In genomic region chr12:89945911-89946502, GRCm38 (mm10) we compare ENCODE assay signal across 25 mouse cellular contexts.
A peak's percentile ranks its signal among the peaks of the same experiment; 100 is the strongest.
DNase-seq lines count a peak whose midpoint lies in the region; ATAC-seq and TF ChIP-seq lines count a peak whose summit lies in the region.
"Had no signal": no experiment of that assay in that cellular context is flagged by ENCODE, and none has a peak within 500 bp of the region (broad histone marks: within the 10 kb centered on the region; RNA-seq: fewer than 3 reads in every experiment).

No protein-coding gene starts in this region.

- 52% methylated on average over 2 of the region's 2 CpGs for WGBS in hindbrain, embryonic 12.5 days
- 69% methylated on average over 2 of the region's 2 CpGs for WGBS in hindbrain, embryonic 13.5 days
- 35% methylated on average over 2 of the region's 2 CpGs for WGBS in cerebellum, adult 2 months

- no peaks in the 10 kb centered on the region for H3K4me1 ChIP-seq in hindbrain, embryonic 12.5 days
- no peaks in the 10 kb centered on the region for H3K4me1 ChIP-seq in hindbrain, embryonic 13.5 days (replicated peaks)
- peaks cover 14% of the 10 kb centered on the region for H3K4me1 ChIP-seq in cerebellum, adult 2 months (ENCODE audit: control insufficient read depth, insufficient read depth, low read length)
- H3K4me1 ChIP-seq: forebrain, embryonic 13.5 days; heart, embryonic 12.5 days; kidney, embryonic 15.5 days; megakaryocyte, embryonic 14.5 days had no signal

- no peak for DNase-seq in cerebellum, adult 8-10 months
- DNase-seq in cerebellum, adult 2 months = peak; percentile 35 to 53
- peak; percentile 8 to 25 for DNase-seq in cerebellum, postnatal 36 days
- no peak for DNase-seq in neural tube, embryonic 10.5 days (ENCODE audit: extremely low spot score, low spot score)
- DNase-seq in lung, postnatal 25 days (ENCODE audit: low spot score) = no peak
- DNase-seq: adrenal gland, postnatal 10 days; gastrocnemius, postnatal 14 days; heart, adult 11 months; heart, postnatal 10 days; kidney, postnatal 36 days; layer of hippocampus, postnatal 36 days; lung, embryonic 14.5 days; lung, postnatal 36 days; right cerebral cortex, postnatal 14 days; thymus, adult 2 months had no signal

- no peak overlapping the region for H3K27ac ChIP-seq in hindbrain, embryonic 12.5 days
- H3K27ac ChIP-seq in hindbrain, embryonic 13.5 days = no peak overlapping the region
- H3K27ac ChIP-seq in cerebellum, adult 2 months (ENCODE audit: insufficient read depth, low read length) = peak overlapping the region; percentile 49; the same call in 1 of the 2 replicates
- H3K27ac ChIP-seq: forebrain, embryonic 13.5 days; kidney, embryonic 15.5 days; liver, embryonic 14.5 days; stomach, postnatal 0 days had no signal

- H3K4me2 ChIP-seq in hindbrain, embryonic 12.5 days (replicated peaks) = no peak overlapping the region
- no peak overlapping the region for H3K4me2 ChIP-seq in hindbrain, embryonic 13.5 days
- H3K4me2 ChIP-seq: forebrain, embryonic 13.5 days; heart, embryonic 12.5 days; kidney, embryonic 15.5 days; lung, embryonic 14.5 days had no signal

- no peaks in the 10 kb centered on the region for H3K27me3 ChIP-seq in hindbrain, embryonic 12.5 days
- H3K27me3 ChIP-seq in hindbrain, embryonic 13.5 days = no peaks in the 10 kb centered on the region
- no peaks in the 10 kb centered on the region for H3K27me3 ChIP-seq in cerebellum, adult 2 months (ENCODE audit: control insufficient read depth, insufficient read depth, low read length)
- H3K27me3 ChIP-seq: forebrain, embryonic 13.5 days; heart, embryonic 12.5 days; kidney, embryonic 15.5 days; megakaryocyte, embryonic 14.5 days had no signal

- TF ChIP-seq POLR2A in cerebellum, adult 2 months (IDR thresholded peaks at IDR 0.05; ENCODE audit: borderline replicate concordance, insufficient read depth, low read length) = no peak

- no peaks in the 10 kb centered on the region for H3K9me3 ChIP-seq in hindbrain, embryonic 12.5 days (replicated peaks)
- no peaks in the 10 kb centered on the region for H3K9me3 ChIP-seq in hindbrain, embryonic 13.5 days
- H3K9me3 ChIP-seq: forebrain, embryonic 13.5 days; heart, embryonic 12.5 days; kidney, embryonic 15.5 days; megakaryocyte, embryonic 14.5 days had no signal

- H3K4me3 ChIP-seq in hindbrain, embryonic 12.5 days = no peak overlapping the region
- no peak overlapping the region for H3K4me3 ChIP-seq in hindbrain, embryonic 13.5 days
- no peak overlapping the region for H3K4me3 ChIP-seq in cerebellum, adult 2 months (replicated peaks; ENCODE audit: insufficient read depth, low read depth, low read length)
- H3K4me3 ChIP-seq: forebrain, embryonic 13.5 days; heart, embryonic 12.5 days; kidney, embryonic 15.5 days; megakaryocyte, embryonic 14.5 days had no signal

- no peak for TF ChIP-seq CTCF in cerebellum, adult 2 months (IDR thresholded peaks at IDR 0.05; ENCODE audit: borderline replicate concordance, insufficient read depth, low read depth, low read length)

- H3K36me3 ChIP-seq in hindbrain, embryonic 12.5 days = no peaks in the 10 kb centered on the region
- H3K36me3 ChIP-seq in hindbrain, embryonic 13.5 days = no peaks in the 10 kb centered on the region
- H3K36me3 ChIP-seq: heart, embryonic 12.5 days; kidney, embryonic 15.5 days had no signal

- ATAC-seq in cerebellum, adult (ENCODE audit: insufficient number of reproducible peaks, low FRiP score, low TSS enrichment) = 0 out of 2 replicates have a peak, but pooled peaks have one; percentile 40
- 0 out of 2 replicates have a peak, but pooled peaks have one; percentile 29 for ATAC-seq in hindbrain, embryonic 12.5 days (ENCODE audit: low FRiP score)
- no peak for ATAC-seq in hindbrain, embryonic 13.5 days (ENCODE audit: low FRiP score)
- ATAC-seq: forebrain, embryonic 13.5 days; intestine, postnatal 0 days had no signal

- no peak overlapping the region for H3K9ac ChIP-seq in hindbrain, embryonic 12.5 days
- H3K9ac ChIP-seq in hindbrain, embryonic 13.5 days = no peak overlapping the region
- H3K9ac ChIP-seq: forebrain, embryonic 13.5 days; heart, embryonic 12.5 days; kidney, embryonic 15.5 days; liver, embryonic 14.5 days; lung, embryonic 14.5 days had no signal

Comparison
In these comparisons a context has a peak if more than half of its experiments do, and no peak if none do; other contexts are left out.
1. DNase-seq: peak in cerebellum, adult 2 months (2 of 2) and cerebellum, postnatal 36 days (2 of 2); none in cerebellum, adult 8-10 months (single experiment), neural tube, embryonic 10.5 days (single experiment) and lung, postnatal 25 days (single experiment).